Comparison of ENCODE assay signal across 13 mouse cellular contexts in genomic region chr2:174050339-174050685, GRCm38 (mm10). TPM values are rescaled to one million over a fixed set of nuclear protein-coding genes. Genes with fewer than 3 reads are reported as not detected.
DNase-seq lines count a peak whose midpoint lies in the region; ATAC-seq lines count a peak whose summit lies in the region.
"Had no signal": no experiment of that assay in that cellular context is flagged by ENCODE, and none has a peak within 500 bp of the region (broad histone marks: within the 10 kb centered on the region; RNA-seq: fewer than 3 reads in every experiment).

No protein-coding gene starts in this region.

- no peak overlapping the region for H3K4me3 ChIP-seq in kidney, embryonic 15.5 days (replicated peaks)
- H3K4me3 ChIP-seq in embryonic facial prominence, embryonic 15.5 days (replicated peaks), result no peak overlapping the region
- no peak overlapping the region for H3K4me3 ChIP-seq in midbrain, embryonic 13.5 days (replicated peaks)
- no peak overlapping the region for H3K4me3 ChIP-seq in liver, embryonic 12.5 days
- H3K4me3 ChIP-seq: gastrocnemius, adult 2 months; liver, embryonic 13.5 days had no signal

- DNase-seq in embryo, embryonic 10.5 days (ENCODE audit: low spot score), result peak; percentile 71
- DNase-seq in embryo, embryonic 11 days, result no peak
- DNase-seq in kidney, adult 18-20 months, result no peak
- no peak for DNase-seq in right cerebral cortex, postnatal 10 days (ENCODE audit: low spot score in 2 of 2)
- DNase-seq: cerebellum, adult 18-20 months; gastrocnemius, adult 2 months; heart, postnatal 4 days; liver, embryonic 13.5 days; lung, postnatal 36 days had no signal

- H3K27me3 ChIP-seq in kidney, embryonic 15.5 days, result 0 out of 2 replicates have a peak, but pooled peaks cover 11% of the 10 kb centered on the region
- H3K27me3 ChIP-seq in embryonic facial prominence, embryonic 15.5 days, result 0 out of 2 replicates have a peak, but pooled peaks cover 2% of the 10 kb centered on the region
- no peaks in the 10 kb centered on the region for H3K27me3 ChIP-seq in midbrain, embryonic 13.5 days
- H3K27me3 ChIP-seq in liver, embryonic 12.5 days (replicated peaks), result no peaks in the 10 kb centered on the region; the same call in 1 of the 2 replicates
- H3K27me3 ChIP-seq: liver, embryonic 13.5 days had no signal

- H3K27ac ChIP-seq in kidney, embryonic 15.5 days, result 0 out of 2 replicates have a peak overlapping the region, but pooled peaks have one; percentile 13
- H3K27ac ChIP-seq in embryonic facial prominence, embryonic 15.5 days (replicated peaks), result peak overlapping the region; percentile 79
- H3K27ac ChIP-seq in midbrain, embryonic 13.5 days, result peak overlapping the region; percentile 72; the same call in 1 of the 2 replicates
- no peak overlapping the region for H3K27ac ChIP-seq in liver, embryonic 12.5 days
- H3K27ac ChIP-seq: gastrocnemius, adult 2 months; liver, embryonic 13.5 days had no signal

- peaks cover 6% of the 10 kb centered on the region; the same call in 1 of the 2 replicates for H3K9me3 ChIP-seq in kidney, embryonic 15.5 days (replicated peaks)
- H3K9me3 ChIP-seq in embryonic facial prominence, embryonic 15.5 days (replicated peaks), result no peaks in the 10 kb centered on the region
- peaks cover 3% of the 10 kb centered on the region; the same call in 1 of the 2 replicates for H3K9me3 ChIP-seq in midbrain, embryonic 13.5 days
- 0 out of 2 replicates have a peak, but pooled peaks cover 8% of the 10 kb centered on the region for H3K9me3 ChIP-seq in liver, embryonic 12.5 days (replicated peaks)

- no peak overlapping the region for H3K9ac ChIP-seq in kidney, embryonic 15.5 days
- no peak overlapping the region for H3K9ac ChIP-seq in embryonic facial prominence, embryonic 15.5 days
- no peak overlapping the region for H3K9ac ChIP-seq in midbrain, embryonic 13.5 days (replicated peaks)
- H3K9ac ChIP-seq in liver, embryonic 12.5 days, result no peak overlapping the region
- H3K9ac ChIP-seq: liver, embryonic 13.5 days had no signal

- WGBS in kidney, embryonic 15.5 days, result 7% methylated on average over 3 of the region's 3 CpGs
- WGBS in embryonic facial prominence, embryonic 15.5 days, result 7% methylated on average over 3 of the region's 3 CpGs
- 23% methylated on average over 3 of the region's 3 CpGs for WGBS in midbrain, embryonic 13.5 days
- 22% methylated on average over 3 of the region's 3 CpGs for WGBS in liver, embryonic 12.5 days (ENCODE audit: insufficient replicate concordance)

- H3K4me2 ChIP-seq in kidney, embryonic 15.5 days, result no peak overlapping the region
- no peak overlapping the region for H3K4me2 ChIP-seq in embryonic facial prominence, embryonic 15.5 days (replicated peaks)
- H3K4me2 ChIP-seq in midbrain, embryonic 13.5 days (replicated peaks), result no peak overlapping the region
- H3K4me2 ChIP-seq in liver, embryonic 12.5 days, result no peak overlapping the region
- H3K4me2 ChIP-seq: liver, embryonic 13.5 days had no signal

- H3K4me1 ChIP-seq in kidney, embryonic 15.5 days, result peaks cover 26% of the 10 kb centered on the region
- H3K4me1 ChIP-seq in embryonic facial prominence, embryonic 15.5 days, result peaks cover 15% of the 10 kb centered on the region
- H3K4me1 ChIP-seq in midbrain, embryonic 13.5 days (replicated peaks), result peaks cover 35% of the 10 kb centered on the region
- 0 out of 2 replicates have a peak, but pooled peaks cover 3% of the 10 kb centered on the region for H3K4me1 ChIP-seq in liver, embryonic 12.5 days
- H3K4me1 ChIP-seq: liver, embryonic 13.5 days had no signal

- H3K36me3 ChIP-seq in kidney, embryonic 15.5 days, result no peaks in the 10 kb centered on the region
- no peaks in the 10 kb centered on the region for H3K36me3 ChIP-seq in embryonic facial prominence, embryonic 15.5 days
- no peaks in the 10 kb centered on the region for H3K36me3 ChIP-seq in midbrain, embryonic 13.5 days
- H3K36me3 ChIP-seq in liver, embryonic 12.5 days, result no peaks in the 10 kb centered on the region
- H3K36me3 ChIP-seq: liver, embryonic 13.5 days had no signal

- peak; percentile 43 for ATAC-seq in kidney, embryonic 15.5 days (replicated peaks; ENCODE audit: low FRiP score)
- no peak for ATAC-seq in embryonic facial prominence, embryonic 15.5 days (ENCODE audit: insufficient number of reproducible peaks, low FRiP score, low TSS enrichment, low read depth)
- ATAC-seq in midbrain, embryonic 13.5 days, result no peak
- no peak for ATAC-seq in liver, embryonic 12.5 days

RNA-seq across cellular contexts. Expression of gene Stx16, which starts 25.8 kb away (rescaled TPM):
- 11.2 and 12.8 TPM in 2 replicates for polyA plus RNA-seq in kidney, embryonic 15.5 days (2015; fragmentation: Nextera tagmentation; extraction: Ambion mirVana)
- 11.8 and 13.4 TPM in 2 replicates for polyA plus RNA-seq in embryonic facial prominence, embryonic 15.5 days (2015; fragmentation: Nextera tagmentation; extraction: Ambion mirVana)
- 13.4 and 15.0 TPM in 2 replicates for polyA plus RNA-seq in midbrain, embryonic 13.5 days (2015; fragmentation: Nextera tagmentation; extraction: Ambion mirVana)
- polyA plus RNA-seq in liver, embryonic 12.5 days (2016; fragmentation: Nextera tagmentation; extraction: Ambion mirVana), result 4.5 and 4.9 TPM in 2 replicates

RNA-seq across cellular contexts. Expression of gene Npepl1, which starts 59.8 kb away (rescaled TPM):
- polyA plus RNA-seq in kidney, embryonic 15.5 days (2015; fragmentation: Nextera tagmentation; extraction: Ambion mirVana), result 43.1 and 48.2 TPM in 2 replicates
- 66.8 and 74.4 TPM in 2 replicates for polyA plus RNA-seq in embryonic facial prominence, embryonic 15.5 days (2015; fragmentation: Nextera tagmentation; extraction: Ambion mirVana)
- polyA plus RNA-seq in midbrain, embryonic 13.5 days (2015; fragmentation: Nextera tagmentation; extraction: Ambion mirVana), result 18.5 and 20.4 TPM in 2 replicates
- polyA plus RNA-seq in liver, embryonic 12.5 days (2016; fragmentation: Nextera tagmentation; extraction: Ambion mirVana), result 43.6 and 44.5 TPM in 2 replicates
